Mouse (Mus musculus): Measurements from ENCODE around the gene Hat1. TPM values are rescaled to one million over a fixed set of nuclear protein-coding genes. Genes with fewer than 3 reads are reported as not detected.

Hat1 gene
- total and polyA plus RNA-seq, 3 experiments, result 91.6 to 292 (median 167) TPM

GRCm38 (mm10) chr2:71481825-71482224, 93.1 kb downstream of the Hat1 start:
- no peak overlapping the region for H3K4me3 ChIP-seq (replicated peaks in 1 of 3; ENCODE audit: low read depth in 2 of 3, low read length in 2 of 3, poor library complexity in 1 of 3)
- DNase-seq (ENCODE audit: extremely low read depth), result no peak
- dilution Hi-C loops (cut with MboI; ENCODE audit: extremely low pct_ligation_motif_present, extremely low pct_unique_long_range_greater_than_20kb, low sequenced_read_pairs), result no loop called here

GRCm38 (mm10) chr2:71483046-71483716, 94.4 kb downstream of the Hat1 start:
- H3K79me2 ChIP-seq (replicated peaks; ENCODE audit: control insufficient read depth, extremely low read depth, insufficient read depth, poor library complexity, severe bottlenecking), result peaks cover 2% of the 10 kb centered on the region; the same call in 1 of the 2 replicates
- H3K4me1 ChIP-seq (ENCODE audit: control insufficient read depth in 1 of 2, insufficient read depth in 2 of 2), result peaks cover 2 to 33% of the 10 kb centered on the region in 2 experiments; a peak in 3 of 4 replicates
- no peaks in the 10 kb centered on the region for H3K9me3 ChIP-seq (replicated peaks; ENCODE audit: low read length)
- no peaks in the 10 kb centered on the region for H3K27me3 ChIP-seq (replicated peaks)
- no peak overlapping the region for H3K9ac ChIP-seq (ENCODE audit: insufficient read depth, low read depth)
- no peak overlapping the region for H3K27ac ChIP-seq (ENCODE audit: insufficient read depth, low read depth)
- in situ Hi-C loops (cut with MboI; ENCODE audit: low pct_ligation_motif_present, low pct_unique_long_range_greater_than_20kb, low sequenced_read_pairs) (no loop called here), dilution Hi-C loops (cut with MboI; ENCODE audit: extremely low pct_ligation_motif_present, extremely low pct_unique_long_range_greater_than_20kb, low sequenced_read_pairs) (no loop called here)
- H3K4me3 ChIP-seq (replicated peaks in 1 of 3; ENCODE audit: low read depth in 2 of 3, low read length in 2 of 3, poor library complexity in 1 of 3), result no peak overlapping the region
- DNase-seq (ENCODE audit: extremely low read depth), result no peak
- no peak overlapping the region for H3K4me2 ChIP-seq (ENCODE audit: insufficient read depth, low read depth, poor library complexity, severe bottlenecking)
- TF ChIP-seq MXI1 (IDR thresholded peaks at IDR 0.05; ENCODE audit: low read depth, low read length) (no peak), MAZ (IDR thresholded peaks at IDR 0.05; ENCODE audit: low read depth, low read length) (no peak), JUND (conservative IDR thresholded peaks at IDR 0.05; ENCODE audit: low read depth, low read length) (no peak), ZC3H11A (IDR thresholded peaks at IDR 0.05; ENCODE audit: low read depth, low read length) (no peak), HCFC1 (IDR thresholded peaks at IDR 0.05; ENCODE audit: low read depth, low read length) (no peak)
- peaks cover 0 to 4% of the 10 kb centered on the region in 2 experiments for H3K36me3 ChIP-seq (replicated peaks in 1 of 2; ENCODE audit: control insufficient read depth in 1 of 2, insufficient read depth in 1 of 2, low read length in 1 of 2)

More at GRCm38 (mm10) chr2:71481825-71482224, 93.1 kb downstream of the Hat1 start:
- Histone ChIP-seq H3K4me2 (ENCODE audit: insufficient read depth, low read depth, poor library complexity, severe bottlenecking) (no peak overlapping the region), H3K4me1 (ENCODE audit: control insufficient read depth in 1 of 2, insufficient read depth in 2 of 2) (peaks cover 2 to 33% of the 10 kb centered on the region in 2 experiments; a peak in 3 of 4 replicates), H3K9ac (ENCODE audit: insufficient read depth, low read depth) (no peak overlapping the region), H3K27me3 (replicated peaks) (no peaks in the 10 kb centered on the region), H3K36me3 (replicated peaks in 1 of 2; ENCODE audit: control insufficient read depth in 1 of 2, insufficient read depth in 1 of 2, low read length in 1 of 2) (peaks cover 0 to 9% of the 10 kb centered on the region in 2 experiments), H3K27ac (ENCODE audit: insufficient read depth, low read depth) (no peak overlapping the region), H3K9me3 (replicated peaks; ENCODE audit: low read length) (peaks cover 5% of the 10 kb centered on the region), H3K79me2 (replicated peaks; ENCODE audit: control insufficient read depth, extremely low read depth, insufficient read depth, poor library complexity, severe bottlenecking) (peaks cover 2% of the 10 kb centered on the region; the same call in 1 of the 2 replicates)
- TF ChIP-seq USF2 (conservative IDR thresholded peaks at IDR 0.05; ENCODE audit: low read depth, low read length) (no peak), HCFC1 (IDR thresholded peaks at IDR 0.05; ENCODE audit: low read depth, low read length) (no peak), JUN (IDR thresholded peaks at IDR 0.05; ENCODE audit: insufficient read depth, low read depth, low read length) (no peak), ELF1 (IDR thresholded peaks at IDR 0.05; ENCODE audit: low read depth, low read length) (no peak), ZC3H11A (IDR thresholded peaks at IDR 0.05; ENCODE audit: low read depth, low read length) (no peak), MAFK (IDR thresholded peaks at IDR 0.05; ENCODE audit: insufficient replicate concordance, low read length) (peak; percentile 71), KAT2A (IDR thresholded peaks at IDR 0.05; ENCODE audit: insufficient replicate concordance, low read length) (no peak)
- in situ Hi-C loops (cut with MboI; ENCODE audit: low pct_ligation_motif_present, low pct_unique_long_range_greater_than_20kb, low sequenced_read_pairs), result no loop called here

- TF ChIP-seq MYC (IDR thresholded peaks at IDR 0.05; ENCODE audit: low read depth, low read length), result no peak
- TF ChIP-seq MXI1 (IDR thresholded peaks at IDR 0.05; ENCODE audit: low read depth, low read length), result no peak
- no peak for TF ChIP-seq HCFC1 (IDR thresholded peaks at IDR 0.05; ENCODE audit: low read depth, low read length)
- no peak for TF ChIP-seq NELFE (IDR thresholded peaks at IDR 0.05; ENCODE audit: low read depth, low read length)
- no peak for TF ChIP-seq BHLHE40 (IDR thresholded peaks at IDR 0.05; ENCODE audit: low read depth, low read length)
- no peak for TF ChIP-seq ZMIZ1 (IDR thresholded peaks at IDR 0.05; ENCODE audit: low read depth, low read length)
- no peak for TF ChIP-seq JUND (conservative IDR thresholded peaks at IDR 0.05; ENCODE audit: low read depth, low read length)
- TF ChIP-seq ZC3H11A (IDR thresholded peaks at IDR 0.05; ENCODE audit: low read depth, low read length), result no peak
- TF ChIP-seq KAT2A (IDR thresholded peaks at IDR 0.05; ENCODE audit: insufficient replicate concordance, low read length), result no peak
- no peak for TF ChIP-seq SMC3 (IDR thresholded peaks at IDR 0.05; ENCODE audit: low read depth, low read length)
- peaks cover 0 to 4% of the 10 kb centered on the region in 2 experiments for H3K36me3 ChIP-seq (replicated peaks in 1 of 2; ENCODE audit: control insufficient read depth in 1 of 2, insufficient read depth in 1 of 2, low read length in 1 of 2)
- no peaks in the 10 kb centered on the region for H3K9me3 ChIP-seq (replicated peaks; ENCODE audit: low read length)
- DNase-seq (ENCODE audit: extremely low read depth), result no peak
- peaks cover 2 to 33% of the 10 kb centered on the region in 2 experiments; a peak in 3 of 4 replicates for H3K4me1 ChIP-seq (ENCODE audit: control insufficient read depth in 1 of 2, insufficient read depth in 2 of 2)
- no peak overlapping the region for H3K4me3 ChIP-seq (replicated peaks in 1 of 3; ENCODE audit: low read depth in 2 of 3, low read length in 2 of 3, poor library complexity in 1 of 3)
- no peak overlapping the region for H3K4me2 ChIP-seq (ENCODE audit: insufficient read depth, low read depth, poor library complexity, severe bottlenecking)
- in situ Hi-C loops (cut with MboI; ENCODE audit: low pct_ligation_motif_present, low pct_unique_long_range_greater_than_20kb, low sequenced_read_pairs), result no loop called here
- peaks cover 2% of the 10 kb centered on the region; the same call in 1 of the 2 replicates for H3K79me2 ChIP-seq (replicated peaks; ENCODE audit: control insufficient read depth, extremely low read depth, insufficient read depth, poor library complexity, severe bottlenecking)
- no peak overlapping the region for H3K27ac ChIP-seq (ENCODE audit: insufficient read depth, low read depth)
- no peaks in the 10 kb centered on the region for H3K27me3 ChIP-seq (replicated peaks)
- H3K9ac ChIP-seq (ENCODE audit: insufficient read depth, low read depth), result no peak overlapping the region
- dilution Hi-C loops (cut with MboI; ENCODE audit: extremely low pct_ligation_motif_present, extremely low pct_unique_long_range_greater_than_20kb, low sequenced_read_pairs), result no loop called here
Observed at GRCm38 (mm10) chr2:71483717-71484066, 94.9 kb downstream of the Hat1 start.
